Mouse (Mus musculus) MEL (cell line): Measurements from ENCODE around the gene Gm49388. TPM values are rescaled to one million over a fixed set of nuclear protein-coding genes. Genes with fewer than 3 reads are reported as not detected.
A peak's percentile ranks its signal among the peaks of the same experiment; 100 is the strongest.

Source experiments
- DNase-seq: peaks from one replicate; pipeline ENCODE4 v3.0.0; 2011; ENCODE audit warnings: low read depth, low spot score
- H3K27ac ChIP-seq: 2 replicates; pipeline ENCODE4 v1.5.1; 2012; ENCODE audit warnings: low read depth, mild to moderate bottlenecking, control low read depth, low read length, moderate library complexity; ENCODE audit not compliant: control insufficient read depth
- H3K27me3 ChIP-seq, 2 experiments: fragments of 150-350 bp in 1 of 2; sonication (generic) in 1 of 2; 2 replicates each; pipeline ENCODE4 v1.6.1; 2012; ENCODE audit warnings: low read length in 2 of 2, mild to moderate bottlenecking in 2 of 2, improper control_type of control experiment in 1 of 2, moderate library complexity in 1 of 2; ENCODE audit not compliant: insufficient read depth in 2 of 2, control insufficient read depth in 1 of 2
- H3K36me3 ChIP-seq, 2 experiments: 2 replicates each; pipeline ENCODE4 v1.6.1; 2012 to 2014; ENCODE audit warnings: low read length in 2 of 2, improper control_type of control experiment in 1 of 2, inconsistent platforms in 1 of 2, mild to moderate bottlenecking in 1 of 2; ENCODE audit not compliant: insufficient read depth in 2 of 2, control insufficient read depth in 1 of 2
- H3K4me1 ChIP-seq, 2 experiments: fragments of 150-350 bp in 1 of 2; sonication (generic) in 1 of 2; 2 replicates each; pipeline ENCODE4 v1.6.1; 2012; ENCODE audit warnings: low read length in 2 of 2, improper control_type of control experiment in 1 of 2, mild to moderate bottlenecking in 1 of 2; ENCODE audit not compliant: insufficient read depth in 2 of 2, control insufficient read depth in 1 of 2
- H3K4me3 ChIP-seq, 2 experiments: fragments of 150-350 bp in 1 of 2; sonication (generic) in 1 of 2; 2 replicates each; pipeline ENCODE4 v1.5.1; 2012; ENCODE audit warnings: low read depth in 2 of 2, low read length in 2 of 2, mild to moderate bottlenecking in 2 of 2, moderate library complexity in 2 of 2, control low read depth in 1 of 2, improper control_type of control experiment in 1 of 2; ENCODE audit not compliant: control insufficient read depth in 1 of 2, insufficient read depth in 1 of 2
- H3K79me2 ChIP-seq: 2 replicates; pipeline ENCODE4 v1.6.1; 2012; ENCODE audit warnings: mild to moderate bottlenecking, low read length, moderate library complexity; ENCODE audit not compliant: control insufficient read depth, poor library complexity, insufficient read depth
- H3K9ac ChIP-seq: 2 replicates; pipeline ENCODE4 v1.6.1; 2012; ENCODE audit warnings: low read depth, mild to moderate bottlenecking, control low read depth, low read length, moderate library complexity; ENCODE audit not compliant: control insufficient read depth, poor library complexity, severe bottlenecking
- H3K9me3 ChIP-seq: fragments of 150-350 bp; sonication (generic); replicated peaks from 2 replicates; pipeline ENCODE4 v1.6.1; 2012; ENCODE audit warnings: mild to moderate bottlenecking, low read length, improper control_type of control experiment, moderate library complexity; ENCODE audit not compliant: insufficient read depth
- BHLHE40 ChIP-seq: IDR thresholded peaks from 2 replicates; pipeline ENCODE4 v1.6.1; 2012; ENCODE audit warnings: low read depth, mild to moderate bottlenecking, inconsistent platforms, low read length, improper control_type of control experiment, borderline replicate concordance
- CTCF ChIP-seq, 3 experiments: IDR thresholded peaks in 2 of 3; conservative IDR thresholded peaks in 1 of 3; 2 replicates each; pipeline ENCODE4 v1.5.1; 2011 to 2012; ENCODE audit warnings: low read length in 3 of 3, low read depth in 2 of 3, mild to moderate bottlenecking in 2 of 3, improper control_type of control experiment in 1 of 3, inconsistent platforms in 1 of 3, mixed read lengths in 1 of 3, moderate library complexity in 1 of 3; ENCODE audit not compliant: control insufficient read depth in 1 of 3, insufficient read depth in 1 of 3, poor library complexity in 1 of 3, severe bottlenecking in 1 of 3
- ELF1 ChIP-seq: IDR thresholded peaks from 2 replicates; pipeline ENCODE4 v1.6.1; 2014; ENCODE audit warnings: low read depth, mild to moderate bottlenecking, inconsistent platforms, low read length, improper control_type of control experiment, moderate library complexity
- EP300 ChIP-seq, 2 experiments: IDR thresholded peaks; 2 replicates each; pipeline ENCODE4 v1.6.1; 2011; ENCODE audit warnings: improper control_type of control experiment in 2 of 2, low read length in 2 of 2, low read depth in 1 of 2, mild to moderate bottlenecking in 1 of 2
- ETS1 ChIP-seq: IDR thresholded peaks from 2 replicates; pipeline ENCODE4 v1.6.1; 2012; ENCODE audit warnings: low read depth, mild to moderate bottlenecking, inconsistent platforms, low read length, improper control_type of control experiment, moderate library complexity
- GABPA ChIP-seq: IDR thresholded peaks from 2 replicates; pipeline ENCODE4 v1.6.1; 2012; ENCODE audit warnings: low read depth, mild to moderate bottlenecking, inconsistent platforms, low read length, improper control_type of control experiment, moderate library complexity
- GATA1 ChIP-seq: IDR thresholded peaks from 2 replicates; pipeline ENCODE4 v1.6.1; 2011; ENCODE audit warnings: low read depth, low read length, improper control_type of control experiment
- JUND ChIP-seq: IDR thresholded peaks from 2 replicates; pipeline ENCODE4 v1.6.1; 2011; ENCODE audit warnings: low read depth, mild to moderate bottlenecking, improper control_type of control experiment, low read length
- MAFK ChIP-seq: IDR thresholded peaks from 2 replicates; pipeline ENCODE4 v1.6.1; 2011; ENCODE audit warnings: low read depth, mild to moderate bottlenecking, low read length, improper control_type of control experiment, borderline replicate concordance
- MAZ ChIP-seq: IDR thresholded peaks from 2 replicates; pipeline ENCODE4 v1.6.1; 2012; ENCODE audit warnings: low read depth, mild to moderate bottlenecking, inconsistent platforms, low read length, improper control_type of control experiment
- MXI1 ChIP-seq: IDR thresholded peaks from 2 replicates; pipeline ENCODE4 v1.6.1; 2011; ENCODE audit warnings: mild to moderate bottlenecking, low read depth, low read length, improper control_type of control experiment
- MYB ChIP-seq: IDR thresholded peaks from 2 replicates; pipeline ENCODE4 v1.6.1; 2011; ENCODE audit warnings: mild to moderate bottlenecking, low read depth, low read length, improper control_type of control experiment
- MYC ChIP-seq: IDR thresholded peaks from 2 replicates; pipeline ENCODE4 v1.6.1; 2011; ENCODE audit warnings: low read depth, mild to moderate bottlenecking, low read length, improper control_type of control experiment, moderate library complexity
- NRF1 ChIP-seq: IDR thresholded peaks from 2 replicates; pipeline ENCODE4 v1.6.1; 2014; ENCODE audit warnings: low read depth, mild to moderate bottlenecking, inconsistent platforms, low read length, improper control_type of control experiment, moderate library complexity; ENCODE audit not compliant: poor library complexity, insufficient read depth, severe bottlenecking
- POLR2AphosphoS2 ChIP-seq: IDR thresholded peaks from 2 replicates; pipeline ENCODE4 v1.6.1; 2011; ENCODE audit warnings: low read length, improper control_type of control experiment
- POLR2AphosphoS5 ChIP-seq: IDR thresholded peaks from 2 replicates; pipeline ENCODE4 v1.6.1; 2012; ENCODE audit warnings: low read depth, borderline replicate concordance, mild to moderate bottlenecking, inconsistent platforms, low read length, moderate library complexity, mixed read lengths
- RAD21 ChIP-seq: IDR thresholded peaks from 2 replicates; pipeline ENCODE4 v1.6.1; 2011; ENCODE audit warnings: mild to moderate bottlenecking, low read depth, low read length, improper control_type of control experiment
- SMC3 ChIP-seq: IDR thresholded peaks from 2 replicates; pipeline ENCODE4 v1.6.1; 2011; ENCODE audit warnings: low read depth, low read length, improper control_type of control experiment
- TAL1 ChIP-seq: IDR thresholded peaks from 2 replicates; pipeline ENCODE4 v1.6.1; 2012; ENCODE audit warnings: mild to moderate bottlenecking, inconsistent platforms, low read length, moderate library complexity, mixed read lengths
- TBP ChIP-seq: IDR thresholded peaks from 2 replicates; pipeline ENCODE4 v1.8.0; 2011; ENCODE audit warnings: low read depth, low read length, improper control_type of control experiment
- UBTF ChIP-seq: IDR thresholded peaks from 2 replicates; pipeline ENCODE4 v1.6.1; 2012; ENCODE audit warnings: low read depth, mild to moderate bottlenecking, inconsistent platforms, low read length, improper control_type of control experiment, moderate library complexity, borderline replicate concordance; ENCODE audit not compliant: insufficient read depth
- ZC3H11A ChIP-seq: IDR thresholded peaks from 2 replicates; pipeline ENCODE4 v1.6.1; 2012; ENCODE audit warnings: low read depth, mild to moderate bottlenecking, inconsistent platforms, low read length, improper control_type of control experiment
- polyA plus RNA-seq, 2 experiments: library from polyadenylated mRNA; stranded (reverse) in 1 of 2; unstranded in 1 of 2; fragments of >175 nt in 1 of 2; fragments of >200 nt in 1 of 2; gene quantifications; 2 replicates each; pipeline versions ENCODE4 v1.2.1 to v1.2.4; 2012; ENCODE audit warnings: low replicate concordance in 2 of 2, low read depth in 1 of 2; ENCODE audit not compliant: insufficient read length in 2 of 2, insufficient read depth in 1 of 2, missing spikeins in 1 of 2
- total RNA-seq: library from RNA; depleted of rRNA; stranded (reverse); fragments of 300-350 nt; gene quantifications from 2 replicates; pipeline ENCODE4 v1.2.3, GENCODE M21; 2012

Gm49388 gene
- total and polyA plus RNA-seq, 3 experiments = 0.73 to 1.3 TPM; not detected in 1

DNA sequence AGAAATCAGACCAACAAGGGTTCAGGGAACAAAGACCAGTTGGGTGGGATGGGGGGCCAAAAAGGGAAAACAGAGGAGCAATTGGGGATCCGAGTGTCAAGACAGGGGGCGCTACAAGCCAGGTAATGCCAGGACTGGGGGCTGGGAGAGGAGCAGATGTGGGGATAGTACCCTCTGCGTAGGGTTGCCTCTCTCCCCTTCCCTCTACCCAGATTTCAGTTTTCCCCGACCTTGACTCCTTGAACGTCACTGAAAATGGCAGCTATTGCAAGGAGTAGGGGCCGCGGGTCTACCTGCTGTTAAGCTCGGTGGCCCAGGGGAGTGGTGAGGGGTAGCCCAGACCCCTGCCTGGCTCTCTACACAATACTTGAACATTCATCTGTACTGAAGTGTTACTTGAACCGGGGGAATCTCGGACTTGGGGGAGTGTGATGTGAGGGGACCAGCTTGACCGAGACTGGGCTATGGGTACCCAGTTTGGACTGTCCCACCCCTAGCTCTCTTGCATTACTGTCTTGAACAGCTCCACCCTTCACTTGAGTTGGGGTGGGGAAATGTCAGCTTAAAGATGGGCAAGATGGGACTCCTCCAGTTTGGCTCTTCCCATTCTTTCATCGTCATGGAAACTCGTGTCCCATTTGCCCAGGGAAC lies 16.9 kb upstream of the Gm49388 start:
- H3K9ac ChIP-seq = peak overlapping the region; percentile 78
- no peak for TF ChIP-seq MAFK
- peak; percentile 39 for TF ChIP-seq RAD21
- TF ChIP-seq JUND = no peak
- no peak for TF ChIP-seq POLR2AphosphoS5
- TF ChIP-seq MXI1 = 0 out of 2 replicates have a peak, but pooled peaks have one; percentile 57
- no peak for TF ChIP-seq MYB
- no peak for TF ChIP-seq EP300 (IDR thresholded peaks at IDR 0.05; ENCODE audit: low read depth in 1 of 2, low read length in 2 of 2)
- TF ChIP-seq GATA1 = no peak
- TF ChIP-seq GABPA = no peak
- no peak for TF ChIP-seq MAZ
- TF ChIP-seq BHLHE40 = no peak
- TF ChIP-seq ZC3H11A = peak; percentile 42
- no peak for TF ChIP-seq TAL1
- TF ChIP-seq ELF1 = no peak
- no peak for TF ChIP-seq POLR2AphosphoS2
- TF ChIP-seq MYC = no peak
- peak; percentile 21 to 61 (median 59); a peak in 5 of 6 replicates for TF ChIP-seq CTCF (IDR thresholded peaks at IDR 0.05 in 2 of 3, conservative IDR thresholded peaks at IDR 0.05 in 1 of 3; ENCODE audit: control insufficient read depth in 1 of 3, insufficient read depth in 1 of 3, low read depth in 2 of 3, low read length in 3 of 3, poor library complexity in 1 of 3, severe bottlenecking in 1 of 3)
- peak; percentile 23 for TF ChIP-seq SMC3
- TF ChIP-seq ETS1 = no peak
- 0 out of 2 replicates have a peak, but pooled peaks have one; percentile 21 for TF ChIP-seq TBP
- TF ChIP-seq NRF1 = no peak
- no peak for TF ChIP-seq UBTF
- TF ChIP-seq, all 39 proteins: peak for 6
- Histone ChIP-seq H3K4me1 (peaks cover 6 to 36% of the 10 kb centered on the region in 2 experiments), H3K79me2 (peaks cover 24% of the 10 kb centered on the region), H3K9me3 (no peaks in the 10 kb centered on the region), H3K36me3 (peaks cover 0 to 32% of the 10 kb centered on the region in 2 experiments; a peak in 2 of 4 replicates), H3K27ac (peak overlapping the region; percentile 38), H3K27me3 (no peaks in the 10 kb centered on the region), H3K4me3 (peak overlapping the region; percentile 9 to 64)
- no peak for DNase-seq
